Mouse (Mus musculus) erythroblast, embryonic 14.5 days (primary cell): ENCODE measurements around the gene AL732309.1.

Experiments
- GATA1 ChIP-seq: IDR thresholded peaks from 2 replicates; pipeline ENCODE4 v1.6.1; 2012; ENCODE audit warnings: low read length, inconsistent platforms, mixed read lengths
- TAL1 ChIP-seq: IDR thresholded peaks from 3 replicates; pipeline ENCODE4 v1.6.1; 2012; ENCODE audit warnings: low read length, inconsistent platforms, mixed read lengths

DNA sequence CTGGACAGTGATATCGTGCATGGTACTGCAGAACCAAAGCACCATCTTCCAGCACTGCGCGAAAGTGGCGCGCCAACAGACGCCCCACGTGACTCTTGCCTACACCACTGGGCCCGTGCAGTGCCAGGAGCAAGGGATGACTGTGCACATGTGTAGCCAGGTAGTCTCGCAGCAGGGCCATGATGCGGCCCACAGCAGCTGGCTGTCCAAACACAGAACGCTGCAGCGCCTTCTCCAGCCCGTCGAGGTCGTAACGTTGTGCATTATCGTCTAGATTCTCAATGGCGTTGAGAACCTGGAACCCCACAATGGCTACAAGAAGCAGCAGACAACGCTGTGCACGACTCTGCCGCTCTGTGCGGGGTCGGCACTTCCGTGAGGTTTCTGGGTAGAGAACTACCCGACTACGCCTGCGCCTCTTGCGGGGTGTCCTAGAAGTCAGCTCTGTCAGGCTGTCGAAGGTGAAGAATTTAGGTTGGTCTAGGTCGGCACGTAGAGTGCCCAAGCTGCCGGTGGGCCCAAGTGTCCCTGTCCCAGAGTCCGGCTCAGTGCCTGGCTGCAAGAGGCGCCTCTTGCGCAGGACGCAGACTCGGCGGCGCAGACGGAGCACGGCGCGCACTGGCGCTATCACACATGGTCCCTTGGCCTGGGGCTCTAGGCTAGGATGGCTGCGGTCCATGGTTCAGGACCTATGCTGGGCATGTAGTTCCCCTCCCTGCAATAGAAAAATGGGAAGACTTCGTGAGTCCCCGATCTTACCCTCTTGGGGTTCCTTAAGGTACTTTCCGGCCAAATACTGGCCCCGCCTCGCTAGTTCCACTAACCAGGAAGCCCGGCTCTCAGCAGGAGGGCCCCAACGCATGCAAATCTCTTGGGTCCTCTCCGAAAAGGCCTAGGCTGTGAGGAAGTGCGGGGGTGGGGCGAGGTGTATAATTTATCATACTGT, 51.2 kb downstream of the AL732309.1 start:
- TF ChIP-seq GATA1 (no peak), TAL1 (no peak)
